Mouse (Mus musculus) hindbrain, embryonic 13.5 days (tissue): Measurements from ENCODE around the gene Drap1. TPM values are rescaled to one million over a fixed set of nuclear protein-coding genes. Genes with fewer than 3 reads are reported as not detected.

Source experiments
- ATAC-seq: fragments of 200-750 bp; cut with Nextera tagmentation; 2 replicates; pipeline ENCODE4 v1.8.0; 2017; ENCODE audit warnings: moderate TSS enrichment; ENCODE audit not compliant: low FRiP score
- H3K27ac ChIP-seq: fragments of 300-500 bp; sonication (generic); 2 replicates; pipeline ENCODE4 v1.5.1; 2015; ENCODE audit warnings: inconsistent platforms, mild to moderate bottlenecking, moderate library complexity
- H3K27me3 ChIP-seq: fragments of 300-500 bp; sonication (generic); 2 replicates; pipeline ENCODE4 v1.6.1; 2015; ENCODE audit warnings: mild to moderate bottlenecking, inconsistent platforms
- H3K36me3 ChIP-seq: fragments of 300-500 bp; sonication (generic); 2 replicates; pipeline ENCODE4 v1.6.1; 2015; ENCODE audit warnings: mild to moderate bottlenecking, inconsistent platforms
- H3K4me1 ChIP-seq: fragments of 300-500 bp; sonication (generic); replicated peaks from 2 replicates; pipeline ENCODE4 v1.6.1; 2015; ENCODE audit warnings: inconsistent platforms
- H3K4me2 ChIP-seq: fragments of 300-500 bp; sonication (generic); 2 replicates; pipeline ENCODE4 v1.6.1; 2015; ENCODE audit warnings: inconsistent platforms, mild to moderate bottlenecking, moderate library complexity
- H3K4me3 ChIP-seq: fragments of 300-500 bp; sonication (generic); 2 replicates; pipeline ENCODE4 v1.5.1; 2015; ENCODE audit warnings: mild to moderate bottlenecking, inconsistent platforms
- H3K9ac ChIP-seq: fragments of 300-500 bp; sonication (generic); 2 replicates; pipeline ENCODE4 v1.6.1; 2015; ENCODE audit warnings: mild to moderate bottlenecking, inconsistent platforms
- H3K9me3 ChIP-seq: fragments of 300-500 bp; sonication (generic); 2 replicates; pipeline ENCODE4 v1.6.1; 2016; ENCODE audit warnings: inconsistent platforms
- WGBS: fragments of 180-500 bp; shearing (Covaris S2); methylation state at CpG from one replicate; pipeline ENCODE4 v1.1.7; 2015; 5-methylcytosine and 5-hydroxymethylcytosine counted together
- polyA plus RNA-seq: library from polyadenylated mRNA; unstranded; fragments of >200 nt; fragmentation: Nextera tagmentation; extraction: Ambion mirVana; gene quantifications from 2 replicates; pipeline ENCODE4 v1.2.1, GENCODE M21; 2015

Gene Drap1
- polyA plus RNA-seq, 1 experiment from 2014 or later: 322 TPM

- 26% methylated on average over 3 of the region's 3 CpGs for WGBS
- Histone ChIP-seq H3K9ac (peak overlapping the region; percentile 84), H3K4me1 (peaks cover 62% of the 10 kb centered on the region)
Measured at GRCm38 (mm10) chr19:5459896-5460295, 35.1 kb upstream of the Drap1 start.

GRCm38 (mm10) chr19:5459019-5459418, 34.2 kb upstream of the Drap1 start:
- Histone ChIP-seq H3K9me3 (no peaks in the 10 kb centered on the region), H3K27ac (no peak overlapping the region), H3K4me3 (no peak overlapping the region), H3K4me2 (no peak overlapping the region), H3K36me3 (peaks cover 25% of the 10 kb centered on the region), H3K9ac (no peak overlapping the region), H3K27me3 (peaks cover 11% of the 10 kb centered on the region), H3K4me1 (peaks cover 61% of the 10 kb centered on the region)
- 70% methylated on average over 7 of the region's 7 CpGs for WGBS
- no peak for ATAC-seq

More at GRCm38 (mm10) chr19:5459896-5460295, 35.1 kb upstream of the Drap1 start:
- H3K9me3 ChIP-seq: no peaks in the 10 kb centered on the region
- no peak for ATAC-seq
- H3K27me3 ChIP-seq: peaks cover 11% of the 10 kb centered on the region
- H3K36me3 ChIP-seq: peaks cover 28% of the 10 kb centered on the region
- H3K4me3 ChIP-seq: peak overlapping the region; percentile 75
- H3K4me2 ChIP-seq: peak overlapping the region; percentile 95
- H3K27ac ChIP-seq: peak overlapping the region; percentile 84

- ATAC-seq: peak; percentile 3
- peak within 1 kb of the TSS; percentile 99 for H3K27ac ChIP-seq
- H3K27me3 ChIP-seq: peaks cover 11% of the 10 kb centered on the region
- peak within 1 kb of the TSS; percentile 95 for H3K9ac ChIP-seq
- 17% methylated on average over 14 of the region's 14 CpGs for WGBS
- peaks cover 17% of the 10 kb centered on the region for H3K36me3 ChIP-seq
- no peaks in the 10 kb centered on the region for H3K9me3 ChIP-seq
- peaks cover 53% of the 10 kb centered on the region for H3K4me1 ChIP-seq
- peak within 1 kb of the TSS; percentile 96 for H3K4me2 ChIP-seq
- peak within 1 kb of the TSS; percentile 77 for H3K4me3 ChIP-seq
Measured at GRCm38 (mm10) chr19:5457746-5458442, 33.1 kb upstream of the Drap1 start, which contains the start of gene Ccdc85b. Ccdc85b (minus strand) TSS chr19:5457894.

GRCm38 (mm10) chr19:5456922-5457745, 32.4 kb upstream of the Drap1 start:
- WGBS: under 1% methylated on average over 68 of the region's 70 CpGs
- Histone ChIP-seq H3K9ac (peak overlapping the region; percentile 95), H3K27me3 (peaks cover 11% of the 10 kb centered on the region), H3K4me3 (peak overlapping the region; percentile 77), H3K4me1 (peaks cover 53% of the 10 kb centered on the region), H3K9me3 (no peaks in the 10 kb centered on the region), H3K27ac (peak overlapping the region; percentile 99), H3K4me2 (peak overlapping the region; percentile 96), H3K36me3 (peaks cover 10% of the 10 kb centered on the region)
- peak; percentile 88 for ATAC-seq

- Histone ChIP-seq H3K4me1 (peaks cover 45% of the 10 kb centered on the region), H3K27ac (peak overlapping the region; percentile 99), H3K9ac (peak overlapping the region; percentile 95), H3K4me3 (peak overlapping the region; percentile 77), H3K4me2 (peak overlapping the region; percentile 96), H3K36me3 (peaks cover 9% of the 10 kb centered on the region), H3K27me3 (peaks cover 19% of the 10 kb centered on the region), H3K9me3 (no peaks in the 10 kb centered on the region)
- 5% methylated on average over 26 of the region's 26 CpGs for WGBS
- ATAC-seq: peak; percentile 9; the same call in 1 of the 2 replicates
Measured at GRCm38 (mm10) chr19:5456241-5456921, 31.6 kb upstream of the Drap1 start.

- peak overlapping the region; percentile 77 for H3K4me3 ChIP-seq
- H3K9me3 ChIP-seq: no peaks in the 10 kb centered on the region
- no peak for ATAC-seq
- peaks cover 9% of the 10 kb centered on the region for H3K36me3 ChIP-seq
- no peak overlapping the region for H3K27ac ChIP-seq
- peaks cover 27% of the 10 kb centered on the region for H3K27me3 ChIP-seq
- peaks cover 39% of the 10 kb centered on the region for H3K4me1 ChIP-seq
- WGBS: 67% methylated on average over 8 of the region's 8 CpGs
- H3K9ac ChIP-seq: peak overlapping the region; percentile 95
- H3K4me2 ChIP-seq: peak overlapping the region; percentile 96
Measured at GRCm38 (mm10) chr19:5455568-5455967, 30.8 kb upstream of the Drap1 start.

- H3K9me3 ChIP-seq: no peaks in the 10 kb centered on the region
- H3K36me3 ChIP-seq: peaks cover 9% of the 10 kb centered on the region
- peak overlapping the region; percentile 77 for H3K4me3 ChIP-seq
- H3K4me1 ChIP-seq: peaks cover 38% of the 10 kb centered on the region
- peaks cover 32% of the 10 kb centered on the region for H3K27me3 ChIP-seq
- ATAC-seq: no peak
- H3K9ac ChIP-seq: peak overlapping the region; percentile 95
- peak overlapping the region; percentile 96 for H3K4me2 ChIP-seq
- 84% methylated on average over 12 of the region's 12 CpGs for WGBS
- no peak overlapping the region for H3K27ac ChIP-seq
Measured at GRCm38 (mm10) chr19:5455037-5455436, 30.3 kb upstream of the Drap1 start.

GRCm38 (mm10) chr19:5451766-5452165, 27.0 kb upstream of the Drap1 start:
- Histone ChIP-seq H3K36me3 (peaks cover 9% of the 10 kb centered on the region), H3K4me2 (no peak overlapping the region), H3K9ac (no peak overlapping the region), H3K27me3 (peaks cover 54% of the 10 kb centered on the region), H3K27ac (no peak overlapping the region), H3K9me3 (no peaks in the 10 kb centered on the region), H3K4me3 (no peak overlapping the region), H3K4me1 (peaks cover 46% of the 10 kb centered on the region)
- ATAC-seq: no peak
- WGBS: 81% methylated on average over 6 of the region's 6 CpGs

- Histone ChIP-seq H3K4me3 (no peak overlapping the region), H3K9ac (no peak overlapping the region), H3K4me1 (peaks cover 25% of the 10 kb centered on the region), H3K27ac (no peak overlapping the region), H3K4me2 (no peak overlapping the region), H3K36me3 (peaks cover 9% of the 10 kb centered on the region), H3K27me3 (peaks cover 75% of the 10 kb centered on the region), H3K9me3 (no peaks in the 10 kb centered on the region)
- 85% methylated on average over 3 of the region's 3 CpGs for WGBS
- no peak for ATAC-seq
Measured at GRCm38 (mm10) chr19:5449673-5450072, 24.9 kb upstream of the Drap1 start.

GRCm38 (mm10) chr19:5448354-5449150, 23.8 kb upstream of the Drap1 start:
- Histone ChIP-seq H3K27ac (no peak overlapping the region), H3K4me3 (peak overlapping the region; percentile 50), H3K27me3 (peaks cover 85% of the 10 kb centered on the region), H3K9me3 (no peaks in the 10 kb centered on the region), H3K9ac (no peak overlapping the region), H3K4me2 (peak overlapping the region; percentile 91), H3K4me1 (peaks cover 20% of the 10 kb centered on the region), H3K36me3 (no peaks in the 10 kb centered on the region; the same call in 1 of the 2 replicates)
- ATAC-seq: no peak
- 6% methylated on average over 36 of the region's 36 CpGs for WGBS

GRCm38 (mm10) chr19:5447515-5448353, 23.0 kb upstream of the Drap1 start, which contains the start of gene Fosl1:
Fosl1 (plus strand) TSS chr19:5447547.
- peak within 1 kb of the TSS; percentile 91 for H3K4me2 ChIP-seq
- ATAC-seq: peak; percentile 75
- peaks cover 20% of the 10 kb centered on the region for H3K4me1 ChIP-seq
- peak within 1 kb of the TSS; percentile 50 for H3K4me3 ChIP-seq
- no peak within 1 kb of the TSS for H3K27ac ChIP-seq
- no peaks in the 10 kb centered on the region for H3K9me3 ChIP-seq
- H3K27me3 ChIP-seq: peaks cover 86% of the 10 kb centered on the region
- under 1% methylated on average over 70 of the region's 70 CpGs for WGBS
- H3K36me3 ChIP-seq: no peaks in the 10 kb centered on the region
- peak within 1 kb of the TSS; percentile 64 for H3K9ac ChIP-seq
